Mouse (Mus musculus): ENCODE measurements around the gene Scaf8. TPM values are rescaled to one million over a fixed set of nuclear protein-coding genes. Genes with fewer than 3 reads are reported as not detected.
"Not testable (repeated sequence)": the region's sequence is repeated elsewhere in the genome, so short reads cannot be mapped to it uniquely, and the experiment has no call there.

Scaf8 gene
- polyA plus RNA-seq, 1 experiment from 2014 or later: 22.6 TPM

- not testable (repeated sequence) for H3K27ac ChIP-seq; H3K4me3 ChIP-seq (ENCODE audit: inconsistent target)
- 82% methylated on average over 1 of the region's 1 CpGs for WGBS (ENCODE audit: missing documents)
These were observed 15.5 kb upstream of the Scaf8 start for GRCm38 (mm10) chr17:3099273-3099672.

GRCm38 (mm10) chr17:3102336-3103165 lies 12.2 kb upstream of the Scaf8 start:
- 17% methylated on average over 14 of the region's 14 CpGs for WGBS (ENCODE audit: missing documents)
- Histone ChIP-seq H3K79me2 (ENCODE audit: inconsistent target) (no peaks in the 10 kb centered on the region), H3K4me3 (ENCODE audit: inconsistent target) (no peak overlapping the region; the same call in 1 of the 2 replicates), H3K27ac (no peak overlapping the region), H3K36me3 (ENCODE audit: inconsistent target) (no peaks in the 10 kb centered on the region)

More at GRCm38 (mm10) chr17:3099273-3099672, 15.5 kb upstream of the Scaf8 start:
- H3K79me2 ChIP-seq (ENCODE audit: inconsistent target); H3K36me3 ChIP-seq (ENCODE audit: inconsistent target): not testable (repeated sequence)

- 40% methylated on average over 6 of the region's 6 CpGs for WGBS (ENCODE audit: missing documents)
- Histone ChIP-seq H3K79me2 (ENCODE audit: inconsistent target) (no peaks in the 10 kb centered on the region), H3K36me3 (ENCODE audit: inconsistent target) (no peaks in the 10 kb centered on the region), H3K4me3 (ENCODE audit: inconsistent target) (no peak overlapping the region), H3K27ac (peak overlapping the region; percentile 21)
These were observed 10.4 kb upstream of the Scaf8 start for GRCm38 (mm10) chr17:3104154-3104931.

DNA sequence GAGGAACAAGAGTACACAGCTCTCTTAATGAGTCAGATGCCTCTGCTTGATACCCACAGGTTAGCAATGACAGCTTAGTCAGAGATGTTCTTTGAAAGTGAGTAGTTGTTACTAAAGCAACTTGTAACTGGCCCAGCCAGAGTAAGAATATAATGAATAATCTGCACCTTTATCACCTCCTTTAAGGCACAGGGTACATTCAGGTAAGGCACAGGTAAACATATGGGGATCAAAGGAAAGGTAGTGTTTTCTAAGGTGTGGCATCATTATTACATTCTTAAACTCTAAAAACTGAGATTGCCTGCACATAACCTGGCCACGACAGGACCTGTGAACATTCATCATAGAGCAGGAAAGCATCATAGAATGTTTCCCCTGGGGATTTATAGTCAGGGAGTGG lies 9.8 kb upstream of the Scaf8 start:
- WGBS (ENCODE audit: missing documents): 100% methylated on average over 1 of the region's 1 CpGs
- Histone ChIP-seq H3K27ac (no peak overlapping the region), H3K36me3 (ENCODE audit: inconsistent target) (no peaks in the 10 kb centered on the region), H3K79me2 (ENCODE audit: inconsistent target) (no peaks in the 10 kb centered on the region), H3K4me3 (ENCODE audit: inconsistent target) (no peak overlapping the region)

DNA sequence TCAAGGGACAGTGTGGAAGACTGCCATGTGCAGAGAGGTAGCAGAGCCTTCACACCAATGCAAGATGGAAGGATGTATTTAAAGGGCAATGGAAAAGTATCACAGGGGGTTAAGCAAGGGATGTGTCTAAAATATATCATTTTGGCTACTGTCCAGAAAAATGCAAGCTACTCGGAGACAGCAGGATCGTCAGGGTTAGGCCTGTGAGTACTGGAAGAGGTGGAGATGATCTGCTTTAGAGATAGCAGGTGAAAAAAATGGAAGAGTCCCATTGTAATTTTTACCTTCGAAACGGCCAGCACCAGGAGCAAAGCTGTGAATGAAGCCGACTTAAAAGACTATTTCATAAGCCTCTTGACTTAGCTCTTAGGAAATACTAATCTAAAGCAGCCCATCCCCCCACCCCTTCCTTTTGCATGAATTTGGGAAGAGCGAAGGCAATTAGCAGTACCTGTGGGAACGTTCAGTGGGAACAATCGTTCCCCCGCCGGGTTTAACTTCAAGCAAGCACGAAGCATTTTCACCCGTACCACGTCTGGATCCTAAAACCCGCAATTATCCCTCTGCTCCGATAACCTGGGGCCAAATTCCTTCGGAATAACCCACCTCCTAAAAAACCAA lies 925 bp upstream of the Scaf8 start:
- H3K36me3 ChIP-seq (ENCODE audit: inconsistent target): no peaks in the 10 kb centered on the region
- peaks cover 45% of the 10 kb centered on the region for H3K79me2 ChIP-seq (ENCODE audit: inconsistent target)
- 0% methylated on average over 16 of the region's 16 CpGs for WGBS (ENCODE audit: missing documents)
- peak overlapping the region; percentile 75 for H3K4me3 ChIP-seq (ENCODE audit: inconsistent target)
- H3K27ac ChIP-seq: peak overlapping the region; percentile 66

DNA sequence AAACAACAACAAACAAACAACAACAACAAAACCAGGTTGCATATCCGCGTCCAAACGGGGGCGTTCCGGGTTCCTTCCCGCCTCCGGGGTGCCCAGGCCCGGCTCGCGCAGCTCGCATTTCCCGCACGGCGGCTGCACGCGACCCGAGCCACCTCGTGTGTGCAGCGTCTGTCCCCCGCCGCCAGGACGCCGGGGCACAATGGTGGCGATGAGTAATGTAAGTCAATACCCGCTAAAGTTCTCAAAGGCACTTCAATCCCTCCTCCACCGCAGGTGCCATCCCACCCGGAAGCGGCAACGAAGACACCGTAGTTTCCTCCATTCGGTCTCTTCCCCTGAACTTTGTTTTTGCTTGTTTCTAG lies 433 bp upstream of the Scaf8 start:
- no peaks in the 10 kb centered on the region for H3K36me3 ChIP-seq (ENCODE audit: inconsistent target)
- H3K27ac ChIP-seq: peak overlapping the region; percentile 66
- WGBS (ENCODE audit: missing documents): under 1% methylated on average over 31 of the region's 31 CpGs
- H3K79me2 ChIP-seq (ENCODE audit: inconsistent target): peaks cover 50% of the 10 kb centered on the region
- peak overlapping the region; percentile 75 for H3K4me3 ChIP-seq (ENCODE audit: inconsistent target)

DNA sequence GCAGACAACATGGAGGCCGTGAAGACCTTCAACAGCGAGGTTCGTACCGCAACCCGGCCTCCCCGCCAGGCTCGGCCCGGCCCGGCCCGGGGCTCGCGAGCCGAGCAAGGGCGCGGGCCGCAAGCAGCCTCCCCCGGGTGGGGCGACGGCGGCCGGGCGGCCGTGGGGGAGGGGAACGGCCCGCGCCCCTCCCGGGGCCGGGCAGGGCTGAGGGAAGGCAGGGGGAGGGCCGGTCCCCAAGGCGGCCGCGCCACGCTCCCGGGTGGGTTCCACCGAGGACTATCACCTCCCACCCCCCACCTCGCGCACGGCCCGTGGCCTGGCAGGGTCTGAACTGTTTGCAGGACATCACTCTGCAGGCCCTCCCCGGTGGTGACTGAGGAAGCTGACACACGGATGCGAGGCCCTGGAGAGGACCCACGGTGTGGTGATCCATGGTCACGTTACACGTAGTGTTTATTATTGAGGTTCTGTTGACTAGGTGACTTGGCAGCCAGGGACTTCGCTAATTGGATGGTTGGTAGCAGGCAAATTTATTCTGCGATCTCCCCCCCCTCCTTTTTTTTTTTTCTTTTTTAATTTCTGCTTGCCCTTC lies 705 bp downstream of the Scaf8 start:
- H3K4me3 ChIP-seq (ENCODE audit: inconsistent target): peak overlapping the region; percentile 65
- no peaks in the 10 kb centered on the region for H3K36me3 ChIP-seq (ENCODE audit: inconsistent target)
- under 1% methylated on average over 46 of the region's 47 CpGs for WGBS (ENCODE audit: missing documents)
- H3K27ac ChIP-seq: peak overlapping the region; percentile 28; the same call in 1 of the 2 replicates
- peaks cover 62% of the 10 kb centered on the region for H3K79me2 ChIP-seq (ENCODE audit: inconsistent target)

- H3K79me2 ChIP-seq (ENCODE audit: inconsistent target): peaks cover 100% of the 10 kb centered on the region
- not testable (repeated sequence) for H3K4me3 ChIP-seq (ENCODE audit: inconsistent target); H3K27ac ChIP-seq; H3K36me3 ChIP-seq (ENCODE audit: inconsistent target)
- WGBS (ENCODE audit: missing documents): 98% methylated on average over 7 of the region's 8 CpGs
These were observed 6.2 kb downstream of the Scaf8 start for GRCm38 (mm10) chr17:3120949-3121348.

DNA sequence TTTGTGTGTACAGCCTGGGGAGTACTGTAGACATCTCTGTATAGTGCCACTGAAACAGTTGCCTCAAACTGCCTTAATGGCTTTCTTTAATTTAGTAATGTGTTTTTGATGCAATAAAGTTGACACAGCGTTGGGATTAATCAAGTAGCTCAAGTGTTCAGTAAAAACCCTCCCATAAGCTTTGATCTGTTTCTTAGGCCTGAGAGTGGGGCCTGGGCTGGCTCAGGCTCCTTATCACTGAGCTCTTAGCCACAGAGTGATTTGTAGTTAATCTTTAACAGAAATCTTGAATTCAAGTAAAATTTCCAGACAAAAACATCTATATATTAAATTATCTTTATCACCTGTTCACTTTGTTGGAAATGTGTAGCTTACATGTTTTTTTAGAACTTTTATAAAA lies 8.8 kb downstream of the Scaf8 start:
- WGBS (ENCODE audit: missing documents): 92% methylated on average over 1 of the region's 1 CpGs
- H3K27ac ChIP-seq; H3K4me3 ChIP-seq (ENCODE audit: inconsistent target); H3K36me3 ChIP-seq (ENCODE audit: inconsistent target): not testable (repeated sequence)
- peaks cover 100% of the 10 kb centered on the region for H3K79me2 ChIP-seq (ENCODE audit: inconsistent target)

- peaks cover 100% of the 10 kb centered on the region for H3K79me2 ChIP-seq (ENCODE audit: inconsistent target)
- H3K4me3 ChIP-seq (ENCODE audit: inconsistent target): no peak overlapping the region
- H3K36me3 ChIP-seq (ENCODE audit: inconsistent target): no peaks in the 10 kb centered on the region; the same call in 1 of the 2 replicates
- 90% methylated on average over 1 of the region's 1 CpGs for WGBS (ENCODE audit: missing documents)
- no peak overlapping the region for H3K27ac ChIP-seq
These were observed 13.9 kb downstream of the Scaf8 start for GRCm38 (mm10) chr17:3128716-3129115.

DNA sequence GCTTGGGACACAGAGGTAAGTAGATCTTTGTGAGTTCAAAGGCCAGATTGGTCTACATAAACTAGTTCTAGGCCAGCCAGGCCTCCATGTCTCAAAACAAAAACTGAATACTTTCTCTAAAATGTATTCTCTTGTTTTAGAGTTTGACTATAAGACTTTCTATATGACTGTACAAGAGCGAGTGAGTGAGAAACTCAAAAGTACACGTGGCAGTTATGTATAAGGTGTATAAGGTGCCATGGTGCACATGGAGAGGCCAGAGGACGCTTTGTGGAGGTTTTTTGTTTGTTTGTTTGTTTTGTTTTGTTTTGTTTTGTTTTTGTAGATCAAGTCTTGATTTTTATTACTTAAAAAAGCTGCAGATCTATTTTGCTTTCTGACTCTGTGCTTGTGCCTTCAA lies 15.0 kb downstream of the Scaf8 start:
- H3K36me3 ChIP-seq (ENCODE audit: inconsistent target): no peaks in the 10 kb centered on the region; the same call in 1 of the 2 replicates
- H3K27ac ChIP-seq: no peak overlapping the region
- peaks cover 100% of the 10 kb centered on the region for H3K79me2 ChIP-seq (ENCODE audit: inconsistent target)
- H3K4me3 ChIP-seq (ENCODE audit: inconsistent target): no peak overlapping the region
- 93% methylated on average over 3 of the region's 3 CpGs for WGBS (ENCODE audit: missing documents)

- H3K4me3 ChIP-seq (ENCODE audit: inconsistent target): no peak overlapping the region
- H3K27ac ChIP-seq: no peak overlapping the region
- no peaks in the 10 kb centered on the region; the same call in 1 of the 2 replicates for H3K36me3 ChIP-seq (ENCODE audit: inconsistent target)
- peaks cover 100% of the 10 kb centered on the region for H3K79me2 ChIP-seq (ENCODE audit: inconsistent target)
These were observed 20.6 kb downstream of the Scaf8 start for GRCm38 (mm10) chr17:3135346-3135745.

DNA sequence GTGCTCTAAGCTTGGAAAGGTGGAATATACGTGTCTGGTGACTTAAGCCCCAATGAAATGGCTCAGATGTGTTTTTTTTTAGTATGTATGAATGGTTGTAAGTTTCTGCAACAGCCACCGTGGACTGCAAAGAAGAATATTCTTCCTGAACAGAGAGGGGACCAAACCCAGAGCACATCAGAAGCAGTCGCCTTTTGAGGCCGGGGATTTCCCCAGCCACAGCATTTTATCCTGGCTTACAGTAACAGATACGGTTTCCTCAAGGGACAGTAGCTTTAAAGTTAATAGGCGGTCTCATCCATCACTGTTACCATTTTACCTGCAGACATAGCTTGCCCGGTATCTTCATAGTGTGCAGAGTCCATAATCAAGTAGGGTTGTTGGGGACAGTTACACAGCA lies 21.4 kb downstream of the Scaf8 start:
- no peak overlapping the region for H3K27ac ChIP-seq
- 88% methylated on average over 7 of the region's 7 CpGs for WGBS (ENCODE audit: missing documents)
- H3K4me3 ChIP-seq (ENCODE audit: inconsistent target): no peak overlapping the region
- peaks cover 100% of the 10 kb centered on the region for H3K79me2 ChIP-seq (ENCODE audit: inconsistent target)
- H3K36me3 ChIP-seq (ENCODE audit: inconsistent target): no peaks in the 10 kb centered on the region

DNA sequence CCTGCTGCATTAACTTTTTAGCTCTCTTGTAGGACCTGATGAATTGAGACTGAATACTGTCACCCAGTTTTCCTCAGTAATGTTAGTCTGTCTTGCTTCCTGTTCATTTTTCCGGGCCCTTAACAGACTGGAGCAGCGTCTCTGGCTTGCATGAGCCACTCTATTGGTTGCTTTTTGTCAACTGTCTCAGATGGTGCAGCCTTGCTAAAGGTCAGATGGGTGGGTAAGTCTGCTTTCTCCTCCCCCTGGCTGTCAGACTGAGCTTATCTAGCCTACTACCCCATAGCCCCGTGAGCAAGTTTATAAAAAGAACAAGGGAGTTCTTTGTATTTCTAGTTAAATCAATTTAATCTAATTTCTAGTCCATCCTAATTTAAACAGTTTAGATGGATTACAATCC lies 23.6 kb downstream of the Scaf8 start:
- H3K27ac ChIP-seq: no peak overlapping the region
- no peak overlapping the region for H3K4me3 ChIP-seq (ENCODE audit: inconsistent target)
- H3K79me2 ChIP-seq (ENCODE audit: inconsistent target): peaks cover 100% of the 10 kb centered on the region
- WGBS (ENCODE audit: missing documents): 72% methylated on average over 3 of the region's 3 CpGs
- no peaks in the 10 kb centered on the region for H3K36me3 ChIP-seq (ENCODE audit: inconsistent target)
